Mouse (Mus musculus) adrenal gland, postnatal 14 days (tissue): ENCODE results near the gene Gcgr. TPM values are rescaled to one million over a fixed set of nuclear protein-coding genes. Genes with fewer than 3 reads are reported as not detected.
"Not testable (repeated sequence)": the region's sequence is repeated elsewhere in the genome, so short reads cannot be mapped to it uniquely, and the experiment has no call there.

ENCODE experiments used
- DNase-seq: peaks from one replicate; pipeline ENCODE4 v3.0.0; 2021; ENCODE audit warnings: mixed read lengths
- total RNA-seq: library from RNA; stranded (reverse); gene quantifications from 2 replicates; pipeline ENCODE4 v1.2.3, GENCODE M21; 2021

The Gcgr gene
- total RNA-seq, 1 experiment from 2014 or later: 11.7 TPM

DNA sequence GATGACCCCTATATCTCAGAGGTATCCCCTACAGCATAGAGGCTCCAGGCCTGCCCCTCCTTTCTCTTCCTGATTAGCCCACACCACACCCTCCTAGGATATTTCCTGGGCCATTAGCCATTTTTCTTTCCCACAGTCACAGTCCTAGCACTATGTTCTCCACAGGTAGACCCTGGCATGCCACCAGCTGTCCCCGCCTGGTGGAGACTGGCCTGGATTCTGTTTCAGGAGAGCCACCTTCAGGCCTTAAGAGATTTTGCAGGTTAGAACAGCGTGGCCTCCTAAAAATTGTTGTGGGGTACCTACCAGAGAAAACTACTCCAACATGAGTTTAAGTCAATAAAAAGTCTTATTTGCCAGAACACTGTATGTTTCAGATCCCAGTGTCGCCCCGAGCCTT, 23.6 kb upstream of the Gcgr start:
- DNase-seq: no peak

DNA sequence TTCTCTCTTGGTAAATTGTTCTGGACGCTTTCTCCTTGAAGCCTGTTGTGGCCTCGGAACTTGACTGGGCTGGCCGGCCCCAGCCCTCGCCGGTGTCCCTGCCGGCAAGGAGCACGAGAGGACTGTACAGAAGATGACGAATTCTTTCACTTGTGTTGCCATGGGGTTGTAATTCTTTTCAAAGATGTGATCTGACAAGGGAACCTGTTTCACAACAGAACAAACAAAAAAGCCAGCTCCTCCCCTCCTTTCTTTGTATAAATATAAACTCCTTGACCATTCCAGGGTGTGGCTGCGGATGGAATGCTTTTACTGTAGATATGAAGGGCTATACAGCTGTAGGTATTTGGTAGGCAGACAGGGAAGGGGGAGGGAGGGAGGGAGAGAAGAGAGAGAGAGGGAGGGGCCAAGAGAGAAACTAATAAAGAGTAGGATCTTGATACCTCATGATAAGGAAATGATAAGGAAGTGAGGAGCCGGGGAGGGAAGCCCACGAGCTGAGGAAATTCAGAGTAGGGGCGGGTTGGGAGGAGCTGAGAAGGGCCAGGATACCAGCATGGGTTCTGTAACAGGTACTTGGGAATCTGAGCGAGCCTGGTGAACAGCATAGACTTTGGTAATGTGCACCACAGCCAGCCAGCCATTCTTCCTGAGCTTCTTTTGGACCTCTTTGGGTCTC, 22.7 kb upstream of the Gcgr start:
- no peak for DNase-seq

DNA sequence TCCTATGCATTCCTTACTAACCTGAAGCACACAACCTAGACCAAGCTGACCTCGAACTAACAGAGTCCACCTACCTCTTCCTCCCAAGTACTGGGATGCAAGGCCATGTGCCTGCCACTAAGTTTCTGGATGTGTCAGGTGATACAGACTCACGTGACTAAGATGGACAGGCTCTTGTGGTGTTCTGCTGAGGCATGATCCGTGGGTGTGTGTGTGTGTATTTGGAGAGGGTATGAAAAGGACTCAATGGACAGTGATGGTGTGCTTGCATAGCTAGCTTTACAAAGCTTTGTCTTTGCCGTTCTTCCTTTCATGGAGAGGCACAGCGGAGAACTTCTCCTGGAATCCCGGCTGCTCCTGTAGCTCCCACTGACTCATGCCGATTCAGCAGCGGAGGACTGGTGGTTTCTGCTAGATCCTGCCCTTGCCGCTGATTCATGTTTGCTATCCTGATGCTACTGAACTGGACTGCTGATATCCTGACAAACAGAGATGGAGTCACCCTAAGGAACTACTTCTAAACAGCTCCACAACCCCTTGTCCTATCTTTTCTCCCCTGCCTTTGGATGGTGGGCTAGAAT, 22.1 kb upstream of the Gcgr start:
- DNase-seq: peak; percentile 51

DNA sequence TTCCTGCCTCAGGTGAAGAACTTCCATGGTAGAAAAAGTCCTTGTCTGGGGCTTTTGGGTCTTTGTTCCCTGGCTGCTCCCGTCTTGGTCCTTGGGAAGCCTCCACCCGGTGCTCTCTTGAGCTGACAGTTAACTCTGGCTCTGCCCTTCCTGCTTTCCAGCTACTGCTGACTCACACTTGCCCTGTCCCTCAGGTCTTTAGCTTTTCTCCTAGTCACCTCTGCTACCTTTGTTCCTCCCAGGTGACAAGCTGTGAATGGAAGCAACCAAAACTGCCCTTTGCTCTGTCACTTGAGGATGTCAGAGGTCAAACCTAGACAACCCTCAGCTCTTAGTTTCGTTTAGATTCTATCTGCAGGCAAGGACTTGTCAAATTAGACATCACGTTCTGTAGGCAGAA, 20.6 kb upstream of the Gcgr start:
- DNase-seq: no peak

- DNase-seq: no peak
Observed at GRCm38 (mm10) chr11:120510375-120511030, 20.0 kb upstream of the Gcgr start.

DNA sequence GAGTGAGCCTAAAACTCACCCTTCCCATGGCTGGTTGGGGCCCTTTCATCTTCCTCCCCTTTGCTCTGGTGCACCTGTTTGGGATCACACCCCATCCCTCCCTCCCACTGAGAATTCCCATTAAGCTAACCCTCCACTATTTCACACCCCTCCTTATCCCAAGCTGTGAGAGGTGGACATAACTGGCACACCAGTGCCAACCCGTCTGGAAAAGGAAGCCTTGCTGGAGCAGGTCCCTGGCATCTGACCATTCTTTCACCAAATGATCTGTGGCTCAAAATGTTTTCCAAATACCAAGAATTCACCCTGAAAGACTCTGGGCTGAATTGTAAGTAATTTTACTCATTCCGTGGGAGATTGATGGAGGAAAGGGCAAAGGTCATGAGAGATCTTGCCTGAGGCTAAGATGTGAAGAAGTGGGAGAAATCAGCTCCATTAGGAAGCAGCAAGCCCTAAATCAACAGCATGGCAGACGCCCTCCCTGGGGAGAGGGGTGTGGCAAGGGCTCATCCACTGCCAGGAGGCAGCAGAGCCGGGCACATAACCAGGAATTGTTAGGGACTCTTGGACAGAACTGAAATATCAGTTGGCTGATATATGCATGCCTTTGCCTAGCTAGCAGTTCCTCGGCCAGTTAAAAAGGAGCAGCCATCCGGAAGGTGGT, 17.6 kb upstream of the Gcgr start:
- DNase-seq: peak; percentile 73

GRCm38 (mm10) chr11:120514262-120514661, 16.2 kb upstream of the Gcgr start:
- not testable (repeated sequence) for DNase-seq

DNA sequence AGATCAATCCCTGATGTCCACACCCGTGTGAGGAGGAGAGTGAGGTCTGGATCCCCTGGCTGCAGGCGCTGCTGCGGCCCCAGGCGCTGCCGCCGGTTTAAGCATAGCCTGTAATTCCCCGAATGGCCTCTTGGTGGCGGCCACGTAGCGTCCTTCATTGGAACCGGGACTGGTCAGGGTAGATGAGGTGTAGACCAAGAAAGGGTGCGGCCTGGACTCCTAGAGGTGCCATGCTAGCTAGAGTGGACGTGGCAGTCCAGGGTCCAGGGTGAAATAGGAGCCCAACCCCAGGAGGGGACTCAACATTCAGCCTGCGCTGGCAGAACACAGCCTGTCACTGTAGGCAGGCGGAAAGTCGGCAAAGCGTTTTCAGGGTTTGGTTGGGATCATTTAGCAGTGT, 14.9 kb upstream of the Gcgr start:
- peak; percentile 93 for DNase-seq

GRCm38 (mm10) chr11:120517147-120517546, 13.4 kb upstream of the Gcgr start:
- DNase-seq: no peak

DNA sequence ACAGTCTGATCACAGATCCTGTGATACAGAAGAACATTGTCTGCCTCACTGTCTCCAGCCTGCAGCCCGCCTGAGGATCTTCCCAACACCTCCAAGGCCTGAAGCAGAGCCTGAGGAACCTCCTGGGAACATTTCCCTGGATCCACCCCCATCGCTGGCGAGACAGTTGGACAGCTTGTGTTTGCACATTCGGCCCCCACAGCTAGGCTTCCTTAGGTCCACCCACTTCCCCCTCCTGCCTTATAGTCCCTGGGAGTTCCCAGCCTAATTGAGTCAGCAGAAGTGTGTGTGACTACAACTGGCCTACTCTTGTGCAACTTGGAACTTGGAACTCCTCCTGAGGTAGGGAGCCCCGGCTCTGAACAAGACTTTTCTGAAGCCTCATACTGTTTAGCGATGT, 12.5 kb upstream of the Gcgr start:
- peak; percentile 32 for DNase-seq

- DNase-seq: no peak
Observed at GRCm38 (mm10) chr11:120518558-120518957, 11.9 kb upstream of the Gcgr start.

DNA sequence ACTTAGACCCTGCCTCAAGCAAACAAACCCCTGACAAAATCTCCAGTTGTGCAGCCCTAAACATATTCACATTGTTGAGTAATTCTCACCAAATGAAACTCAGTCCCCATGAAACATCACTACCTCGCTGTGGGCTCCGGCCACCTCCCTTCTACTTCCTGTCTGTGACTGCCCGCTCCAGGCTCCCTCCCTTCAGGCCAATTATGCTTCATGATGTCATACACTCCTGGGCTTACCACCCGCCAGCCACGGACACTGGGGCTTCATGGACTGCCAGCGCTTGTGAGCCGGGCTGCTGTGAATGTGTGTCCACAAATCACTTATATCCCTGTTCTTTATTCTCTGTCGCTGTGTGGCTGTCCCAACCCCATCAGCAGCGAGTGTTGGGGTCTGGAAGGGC, 10.8 kb upstream of the Gcgr start:
- peak; percentile 66 for DNase-seq

DNA sequence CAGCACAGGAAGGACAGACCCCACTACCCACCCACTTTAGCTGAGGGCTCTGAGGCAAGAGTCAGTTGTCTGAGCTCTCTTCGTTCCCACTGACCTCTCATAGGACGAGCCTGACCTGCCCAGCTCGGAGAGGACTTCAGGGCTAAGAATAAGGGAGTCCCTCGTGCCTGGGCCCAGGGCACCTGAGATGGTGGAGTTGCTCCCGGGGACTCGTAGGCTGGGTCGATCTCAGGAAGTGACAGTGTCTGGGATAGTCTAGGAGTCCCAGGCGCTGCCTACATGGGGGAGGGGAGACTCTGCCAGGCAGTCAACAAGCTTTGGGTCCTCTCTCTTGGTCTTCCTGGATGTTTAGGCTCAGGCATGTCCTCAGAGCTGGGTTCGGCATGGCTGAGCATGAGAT, 10.0 kb upstream of the Gcgr start:
- DNase-seq: no peak

- DNase-seq: peak; percentile 74
Observed at GRCm38 (mm10) chr11:120520967-120521540, 9.4 kb upstream of the Gcgr start.

DNA sequence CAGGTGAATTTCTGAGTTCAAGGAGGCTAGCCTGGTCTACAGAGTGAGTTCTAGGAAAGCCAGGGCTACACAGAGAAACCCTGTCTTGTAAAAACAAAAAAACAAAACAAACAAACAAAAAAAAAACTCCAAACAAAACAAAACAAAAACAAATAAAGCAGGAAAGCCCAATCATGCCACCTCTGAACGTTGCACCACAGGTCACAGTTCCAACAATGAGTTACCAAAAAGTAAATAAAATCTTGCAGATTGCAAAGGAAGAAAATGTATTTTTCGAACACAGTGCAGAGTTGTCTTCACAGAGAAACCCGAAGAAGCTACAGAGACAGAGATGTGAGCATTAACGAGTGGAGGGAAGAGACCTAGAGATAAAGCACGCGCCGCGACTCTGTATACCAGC, 7.9 kb upstream of the Gcgr start:
- no peak for DNase-seq

DNA sequence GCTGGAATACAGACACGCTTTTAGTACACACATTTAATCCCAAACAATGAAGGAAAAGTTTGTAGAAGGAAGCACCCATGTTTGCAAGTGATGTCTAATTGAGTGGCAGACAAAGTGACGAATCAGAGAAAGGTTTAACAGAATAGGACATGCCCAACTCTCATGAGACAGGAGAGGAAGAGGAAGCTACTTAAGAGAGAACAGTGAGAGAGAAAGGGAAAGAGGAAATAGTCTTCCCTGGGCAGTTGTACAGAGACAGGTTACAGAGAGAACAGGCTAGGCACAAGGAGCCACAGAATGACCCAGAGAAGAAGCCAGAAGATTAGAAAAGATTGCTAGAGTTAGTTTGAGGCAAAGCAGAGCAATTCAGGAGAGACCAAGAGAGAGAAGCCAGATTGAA, 4.5 kb upstream of the Gcgr start:
- DNase-seq: no peak

DNA sequence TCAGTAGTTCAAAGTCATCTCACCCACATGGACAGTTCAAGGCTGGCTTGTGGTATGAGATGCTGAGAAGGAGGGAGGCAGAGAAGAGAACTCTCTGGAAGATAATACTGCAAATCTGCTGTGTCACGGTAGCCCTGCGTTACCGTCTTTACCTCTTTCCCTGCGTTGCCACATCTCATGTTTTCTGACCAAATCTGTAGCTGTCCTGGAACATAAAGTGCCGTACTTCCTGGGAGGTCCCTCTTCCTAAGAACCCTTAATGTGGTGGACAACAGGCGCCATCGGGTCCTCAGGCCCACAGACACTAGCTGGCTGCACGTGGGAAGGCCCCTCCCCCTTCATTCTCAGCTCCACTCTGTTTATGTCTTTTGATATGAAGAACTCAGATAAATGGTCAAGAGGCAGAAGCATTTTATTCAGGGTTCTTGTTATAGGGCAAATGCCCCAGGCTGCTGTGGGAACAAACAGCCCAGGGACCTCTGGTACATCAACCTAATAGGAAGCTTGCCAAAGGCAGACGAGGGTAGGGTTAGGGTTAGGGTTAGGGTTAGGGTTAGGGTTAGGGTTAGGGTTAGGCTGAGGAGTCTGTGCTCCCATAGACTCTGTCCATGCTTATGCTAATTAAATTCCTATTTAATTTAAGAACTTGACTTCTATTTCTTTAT, 2.7 kb upstream of the Gcgr start:
- no peak for DNase-seq

DNA sequence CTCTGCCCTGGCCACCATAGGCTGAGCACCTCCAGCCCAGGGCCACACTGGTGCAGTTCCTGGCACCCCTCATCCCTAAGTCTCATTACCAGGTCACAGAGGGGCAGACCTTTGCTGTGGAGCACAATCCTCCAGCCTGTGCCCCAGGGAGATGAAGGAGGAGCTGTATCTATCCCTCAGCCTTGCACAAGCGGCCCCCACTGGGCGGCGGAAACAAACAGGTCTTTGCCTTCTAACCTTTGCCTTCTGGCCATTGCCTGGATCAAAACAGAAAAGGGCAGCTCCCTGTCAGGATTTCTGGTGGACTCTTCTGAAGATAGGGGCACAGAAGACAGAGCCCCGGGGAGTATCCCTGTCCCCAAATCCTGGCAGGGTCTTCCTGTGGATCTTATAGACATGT, 1.6 kb upstream of the Gcgr start:
- no peak for DNase-seq

GRCm38 (mm10) chr11:120531646-120532045, 1.1 kb downstream of the Gcgr start:
- DNase-seq: no peak

DNA sequence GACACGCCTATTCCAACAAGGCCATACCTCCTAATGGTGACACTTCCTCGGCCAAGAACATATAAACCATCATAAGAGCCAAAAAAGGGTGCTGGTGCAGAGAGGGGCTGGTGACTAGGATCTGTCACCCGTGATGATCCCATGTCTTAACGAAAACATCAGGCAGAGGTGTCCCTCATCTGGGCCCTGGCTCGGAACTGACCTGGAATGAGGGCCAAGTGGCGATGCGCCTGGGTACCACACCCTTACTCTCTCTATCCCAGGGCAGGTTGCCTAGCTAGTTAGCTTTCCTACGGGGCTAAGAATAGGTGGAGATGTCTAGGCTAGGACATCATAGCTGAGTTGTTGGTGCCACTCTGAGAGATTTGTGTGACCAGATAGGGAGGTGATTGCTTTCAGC, 3.6 kb downstream of the Gcgr start:
- DNase-seq: no peak

DNA sequence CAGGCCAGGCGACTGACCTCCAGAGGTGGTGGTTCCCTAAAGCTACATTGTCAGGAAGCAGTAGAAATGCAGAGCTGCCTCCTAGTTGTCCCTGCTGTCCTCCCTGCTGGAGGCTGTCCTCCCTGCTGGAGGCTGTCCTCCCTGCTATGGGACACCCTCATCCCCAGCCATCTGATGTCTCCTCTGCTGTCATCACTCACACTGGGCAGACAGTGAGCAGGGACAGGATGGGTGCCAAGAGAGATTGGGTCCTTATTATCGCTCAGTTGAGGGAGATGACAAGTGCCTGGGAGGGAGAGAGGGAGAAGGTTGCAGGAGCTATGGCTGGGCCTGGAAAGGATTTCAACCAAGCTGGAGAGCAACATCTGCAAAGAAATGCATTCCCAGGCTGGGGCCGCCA, 4.6 kb downstream of the Gcgr start:
- no peak for DNase-seq

DNA sequence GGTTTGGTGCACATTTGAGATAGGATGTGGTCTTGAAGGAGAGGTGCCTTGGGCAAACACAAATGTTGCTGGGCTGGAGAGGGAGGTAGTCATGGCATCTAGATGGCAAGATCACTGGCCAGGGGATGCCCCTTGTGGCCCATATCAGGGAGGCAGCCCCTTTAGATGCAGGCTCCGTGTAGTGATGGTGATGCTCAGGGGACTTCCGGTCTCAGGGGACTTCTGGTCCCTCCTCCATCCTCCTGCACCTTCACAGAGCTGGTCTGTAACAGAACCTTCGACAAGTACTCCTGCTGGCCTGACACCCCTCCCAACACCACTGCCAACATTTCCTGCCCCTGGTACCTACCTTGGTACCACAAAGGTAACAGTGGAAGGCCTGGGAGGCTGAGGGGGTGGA, 5.3 kb downstream of the Gcgr start:
- no peak for DNase-seq
